Mouse (Mus musculus) E14TG2a.4 (cell line): ENCODE data around the gene Gnaq.

ENCODE experiments used
- CTCF ChIP-seq: conservative IDR thresholded peaks from 2 replicates; pipeline ENCODE4 v1.5.1; 2014; ENCODE audit warnings: low read length
- NANOG ChIP-seq: IDR thresholded peaks from 2 replicates; pipeline ENCODE4 v1.6.1; 2014; ENCODE audit warnings: borderline replicate concordance, low read length, mixed read lengths
- POU5F1 ChIP-seq: IDR thresholded peaks from 2 replicates; pipeline ENCODE4 v1.6.1; 2014; ENCODE audit warnings: low read length, borderline replicate concordance

DNA sequence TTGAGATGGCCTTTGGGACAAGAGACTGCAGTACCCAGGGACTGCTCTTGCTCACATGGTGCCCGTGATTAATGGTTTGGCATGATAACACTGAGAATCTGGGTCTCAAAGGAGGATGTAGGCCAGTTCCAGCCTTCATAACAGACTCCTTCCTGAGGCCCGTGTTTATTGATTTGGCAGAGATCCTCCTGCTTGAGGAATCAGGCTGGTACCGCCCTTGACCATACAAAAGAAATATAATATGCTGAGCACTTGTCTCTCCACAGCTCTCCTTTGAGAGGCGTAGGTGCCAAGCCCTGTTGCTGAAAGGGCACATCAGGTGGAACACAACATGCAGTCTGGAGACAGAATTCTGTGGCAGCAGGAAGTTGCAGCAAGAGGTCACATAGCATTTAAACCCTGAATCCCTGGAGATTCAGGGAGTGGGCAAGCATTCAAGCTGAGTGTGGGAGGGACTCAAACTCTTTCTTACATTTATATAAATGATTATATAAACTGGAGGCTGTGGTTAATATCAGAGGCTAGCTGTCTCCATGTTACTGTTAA lies 36.1 kb downstream of the Gnaq start:
- TF ChIP-seq CTCF (no peak), POU5F1 (no peak), NANOG (no peak)
